Mouse (Mus musculus): Measurements from ENCODE around the gene Ddx4. TPM values are rescaled to one million over a fixed set of nuclear protein-coding genes. Genes with fewer than 3 reads are reported as not detected.

Gene Ddx4
- polyA plus RNA-seq, 1 experiment from 2014 or later, result 1.1 TPM

GRCm38 (mm10) chr13:112666433-112667024 is 14.3 kb upstream of the Ddx4 start:
- H3K36me3 ChIP-seq, result peaks cover 5% of the 10 kb centered on the region
- H3K4me1 ChIP-seq, result peaks cover 18% of the 10 kb centered on the region; the same call in 1 of the 2 replicates
- H3K4me3 ChIP-seq, result no peak overlapping the region
- H3K27me3 ChIP-seq (ENCODE audit: insufficient read depth, poor library complexity, severe bottlenecking), result no peaks in the 10 kb centered on the region
- no peaks in the 10 kb centered on the region for H3K9me3 ChIP-seq
- peak; percentile 61 for DNase-seq (ENCODE audit: low spot score)
- peak overlapping the region; percentile 42; the same call in 1 of the 2 replicates for H3K27ac ChIP-seq
- WGBS, result 77% methylated on average over 10 of the region's 10 CpGs

- WGBS, result 78% methylated on average over 2 of the region's 2 CpGs
- Histone ChIP-seq H3K27me3 (ENCODE audit: insufficient read depth, poor library complexity, severe bottlenecking) (no peaks in the 10 kb centered on the region), H3K9me3 (no peaks in the 10 kb centered on the region), H3K4me3 (no peak overlapping the region), H3K4me1 (peaks cover 17% of the 10 kb centered on the region; the same call in 1 of the 2 replicates), H3K27ac (no peak overlapping the region), H3K36me3 (no peaks in the 10 kb centered on the region)
- DNase-seq (ENCODE audit: low spot score), result no peak
Measured at GRCm38 (mm10) chr13:112661687-112662086, 9.4 kb upstream of the Ddx4 start.

DNA sequence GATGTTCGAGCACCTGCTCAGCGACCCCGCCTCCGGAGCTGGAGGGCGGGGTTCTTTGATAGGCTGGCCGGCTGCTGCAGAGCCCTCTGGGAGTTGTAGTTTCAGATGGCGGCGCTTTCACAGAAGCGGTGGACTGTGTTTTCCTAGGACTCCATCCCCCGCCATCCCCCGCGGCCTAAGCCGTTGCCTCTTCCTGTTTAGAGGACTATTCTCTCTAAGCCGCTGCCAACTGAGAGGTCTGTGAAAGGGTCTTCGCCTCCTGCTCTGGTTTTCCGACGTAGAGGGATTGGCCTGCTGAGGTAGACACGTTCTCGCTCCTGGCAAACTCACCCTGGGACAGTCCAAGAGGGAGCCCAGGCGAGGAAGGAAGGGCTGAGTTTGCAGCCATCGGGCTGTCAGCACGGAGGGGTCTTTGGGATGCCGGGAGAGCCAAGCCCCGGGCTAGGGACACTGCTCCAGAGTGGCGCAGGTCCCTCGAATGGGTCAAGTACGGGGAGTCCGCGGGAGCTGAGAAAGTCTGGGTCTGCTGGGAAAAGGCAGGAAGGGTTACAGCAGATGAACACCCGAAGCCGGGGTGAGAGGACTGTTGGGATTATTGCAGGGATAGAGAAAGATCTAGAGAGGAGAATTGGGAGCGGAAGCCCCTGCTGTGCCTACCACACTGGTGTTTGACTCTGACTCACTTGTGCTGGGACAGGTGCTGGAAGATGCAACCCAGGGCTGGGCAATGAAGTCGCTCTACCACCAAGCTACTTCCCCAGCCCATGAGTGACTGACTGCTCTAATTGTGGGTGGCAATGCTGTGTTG is 8.5 kb upstream of the Ddx4 start, which contains the start of gene Slc38a9:
Gene Slc38a9, plus strand, starts transcription at position 178 of the 808 bp plus-strand sequence.
- peaks cover 14% of the 10 kb centered on the region; the same call in 1 of the 2 replicates for H3K4me1 ChIP-seq
- no peaks in the 10 kb centered on the region for H3K36me3 ChIP-seq
- DNase-seq (ENCODE audit: low spot score), result peak; percentile 97
- no peaks in the 10 kb centered on the region for H3K27me3 ChIP-seq (ENCODE audit: insufficient read depth, poor library complexity, severe bottlenecking)
- under 1% methylated on average over 33 of the region's 33 CpGs for WGBS
- H3K27ac ChIP-seq, result peak within 1 kb of the TSS; percentile 87
- peak within 1 kb of the TSS; percentile 87 for H3K4me3 ChIP-seq
- H3K9me3 ChIP-seq, result no peaks in the 10 kb centered on the region

DNA sequence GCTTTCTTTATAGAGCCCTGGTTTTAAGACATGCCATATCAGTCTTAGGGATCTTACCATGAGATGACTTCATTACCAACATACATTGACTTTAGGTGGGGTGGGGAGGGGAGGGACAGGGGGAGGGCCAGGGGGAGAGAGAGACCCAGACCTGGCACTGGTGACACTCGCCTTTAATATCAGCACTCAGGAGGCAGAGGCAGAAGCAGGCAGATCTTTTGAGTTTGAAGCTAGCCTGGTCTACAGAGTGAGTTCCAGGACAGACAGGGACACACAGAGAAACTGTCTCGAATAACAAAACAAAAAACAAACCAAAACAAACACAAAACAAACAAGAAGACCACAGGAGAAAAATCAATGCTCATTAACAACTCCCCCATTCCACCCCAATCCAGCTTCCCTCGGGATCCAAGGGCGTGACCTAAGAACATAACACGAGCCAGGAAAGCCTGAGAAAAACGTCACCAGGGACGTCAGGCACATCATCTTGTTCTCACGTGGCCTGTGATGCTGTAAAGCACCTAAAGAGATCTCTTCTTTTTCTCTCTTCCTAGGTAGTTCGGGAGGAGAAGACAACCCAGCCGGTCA is 7.8 kb upstream of the Ddx4 start:
- 4% methylated on average over 10 of the region's 10 CpGs for WGBS
- Histone ChIP-seq H3K27ac (peak overlapping the region; percentile 87; the same call in 1 of the 2 replicates), H3K27me3 (ENCODE audit: insufficient read depth, poor library complexity, severe bottlenecking) (no peaks in the 10 kb centered on the region), H3K36me3 (no peaks in the 10 kb centered on the region), H3K4me1 (peaks cover 14% of the 10 kb centered on the region; the same call in 1 of the 2 replicates), H3K9me3 (no peaks in the 10 kb centered on the region), H3K4me3 (peak overlapping the region; percentile 87)
- DNase-seq (ENCODE audit: low spot score), result peak; percentile 65

- H3K9me3 ChIP-seq, result peaks cover 8% of the 10 kb centered on the region
- peaks cover 3% of the 10 kb centered on the region; the same call in 1 of the 2 replicates for H3K4me1 ChIP-seq
- no peak overlapping the region for H3K27ac ChIP-seq
- no peak for DNase-seq (ENCODE audit: low spot score)
- WGBS, result 79% methylated on average over 3 of the region's 3 CpGs
- no peaks in the 10 kb centered on the region for H3K36me3 ChIP-seq
- H3K27me3 ChIP-seq (ENCODE audit: insufficient read depth, poor library complexity, severe bottlenecking), result peaks cover 12% of the 10 kb centered on the region; the same call in 1 of the 2 replicates
- no peak overlapping the region for H3K4me3 ChIP-seq
Measured at GRCm38 (mm10) chr13:112651183-112651582, 1.1 kb downstream of the Ddx4 start.

- no peaks in the 10 kb centered on the region for H3K27me3 ChIP-seq (ENCODE audit: insufficient read depth, poor library complexity, severe bottlenecking)
- no peaks in the 10 kb centered on the region for H3K36me3 ChIP-seq
- no peak overlapping the region for H3K4me3 ChIP-seq
- 85% methylated on average over 1 of the region's 1 CpGs for WGBS
- H3K27ac ChIP-seq, result no peak overlapping the region
- H3K9me3 ChIP-seq, result no peaks in the 10 kb centered on the region
- no peaks in the 10 kb centered on the region for H3K4me1 ChIP-seq
- peak; percentile 38 for DNase-seq (ENCODE audit: low spot score)
Measured at GRCm38 (mm10) chr13:112645529-112646186, 6.6 kb downstream of the Ddx4 start.

- WGBS, result 83% methylated on average over 3 of the region's 3 CpGs
- no peak for DNase-seq (ENCODE audit: low spot score)
- no peaks in the 10 kb centered on the region for H3K9me3 ChIP-seq
- no peaks in the 10 kb centered on the region for H3K4me1 ChIP-seq
- H3K27ac ChIP-seq, result no peak overlapping the region
- no peak overlapping the region for H3K4me3 ChIP-seq
- H3K36me3 ChIP-seq, result no peaks in the 10 kb centered on the region
- H3K27me3 ChIP-seq (ENCODE audit: insufficient read depth, poor library complexity, severe bottlenecking), result no peaks in the 10 kb centered on the region
Measured at GRCm38 (mm10) chr13:112644996-112645395, 7.3 kb downstream of the Ddx4 start.

- Histone ChIP-seq H3K4me3 (no peak overlapping the region), H3K36me3 (no peaks in the 10 kb centered on the region), H3K9me3 (no peaks in the 10 kb centered on the region), H3K27me3 (ENCODE audit: insufficient read depth, poor library complexity, severe bottlenecking) (no peaks in the 10 kb centered on the region), H3K27ac (no peak overlapping the region), H3K4me1 (no peaks in the 10 kb centered on the region)
- no peak for DNase-seq (ENCODE audit: low spot score)
- 86% methylated on average over 3 of the region's 3 CpGs for WGBS
Measured at GRCm38 (mm10) chr13:112642897-112643296, 9.4 kb downstream of the Ddx4 start.

DNA sequence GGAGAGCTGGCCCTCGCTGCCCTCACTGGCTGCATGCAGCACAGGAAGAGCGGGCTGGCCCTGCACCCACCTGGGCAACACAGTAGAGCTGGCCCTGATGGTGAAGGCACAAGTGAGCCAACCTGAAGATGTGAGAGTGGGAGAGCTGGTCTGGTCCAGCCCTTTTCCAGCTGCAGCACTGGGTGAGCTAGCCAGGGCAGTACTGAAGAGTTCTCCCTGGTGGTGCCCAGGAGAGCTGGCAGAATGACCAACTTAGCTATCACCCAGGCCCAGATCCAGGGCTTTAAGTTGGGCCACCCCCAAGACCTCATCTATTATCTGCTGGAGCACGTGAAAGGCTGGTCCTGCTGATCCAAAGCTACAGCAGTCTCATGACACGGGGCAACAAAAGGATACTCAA is 13.2 kb downstream of the Ddx4 start:
- no peak overlapping the region for H3K4me3 ChIP-seq
- no peak overlapping the region for H3K27ac ChIP-seq
- DNase-seq (ENCODE audit: low spot score), result no peak
- no peaks in the 10 kb centered on the region for H3K4me1 ChIP-seq
- no peaks in the 10 kb centered on the region for H3K9me3 ChIP-seq
- H3K36me3 ChIP-seq, result no peaks in the 10 kb centered on the region
- no peaks in the 10 kb centered on the region for H3K27me3 ChIP-seq (ENCODE audit: insufficient read depth, poor library complexity, severe bottlenecking)
- 57% methylated on average over 4 of the region's 4 CpGs for WGBS

DNA sequence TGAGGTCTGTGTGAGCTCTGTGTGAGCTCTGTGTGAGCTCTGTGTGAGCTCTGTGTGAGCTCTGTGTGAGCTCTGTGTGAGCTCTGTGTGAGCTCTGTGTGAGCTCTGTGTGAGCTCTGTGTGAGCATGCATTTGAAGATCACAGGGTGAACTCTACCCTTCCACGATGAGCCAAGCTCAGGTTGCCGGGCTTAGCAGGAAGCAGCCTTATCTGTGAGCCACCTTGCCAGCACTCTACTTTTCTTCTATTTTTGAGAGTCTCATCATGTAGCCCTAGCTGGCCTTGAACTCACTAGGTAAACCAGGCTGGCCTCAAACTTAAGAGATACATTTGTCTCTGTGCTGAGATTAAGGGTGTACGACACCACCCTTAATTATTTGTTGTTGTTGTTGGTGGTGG is 15.8 kb downstream of the Ddx4 start:
- H3K9me3 ChIP-seq, result no peaks in the 10 kb centered on the region
- H3K36me3 ChIP-seq, result no peaks in the 10 kb centered on the region
- H3K4me3 ChIP-seq, result no peak overlapping the region
- 36% methylated on average over 3 of the region's 3 CpGs for WGBS
- no peak for DNase-seq (ENCODE audit: low spot score)
- H3K27me3 ChIP-seq (ENCODE audit: insufficient read depth, poor library complexity, severe bottlenecking), result no peaks in the 10 kb centered on the region
- no peak overlapping the region for H3K27ac ChIP-seq
- H3K4me1 ChIP-seq, result no peaks in the 10 kb centered on the region

GRCm38 (mm10) chr13:112635174-112635837 is 17.0 kb downstream of the Ddx4 start:
- H3K4me3 ChIP-seq, result no peak overlapping the region
- WGBS, result 65% methylated on average over 7 of the region's 7 CpGs
- H3K9me3 ChIP-seq, result no peaks in the 10 kb centered on the region
- H3K27me3 ChIP-seq (ENCODE audit: insufficient read depth, poor library complexity, severe bottlenecking), result no peaks in the 10 kb centered on the region
- H3K36me3 ChIP-seq, result no peaks in the 10 kb centered on the region
- H3K4me1 ChIP-seq, result no peaks in the 10 kb centered on the region
- no peak for DNase-seq (ENCODE audit: low spot score)
- H3K27ac ChIP-seq, result no peak overlapping the region

- Histone ChIP-seq H3K4me1 (no peaks in the 10 kb centered on the region), H3K9me3 (no peaks in the 10 kb centered on the region), H3K27ac (no peak overlapping the region), H3K4me3 (no peak overlapping the region), H3K36me3 (no peaks in the 10 kb centered on the region), H3K27me3 (ENCODE audit: insufficient read depth, poor library complexity, severe bottlenecking) (no peaks in the 10 kb centered on the region)
- no peak for DNase-seq (ENCODE audit: low spot score)
Measured at GRCm38 (mm10) chr13:112625566-112625965, 26.7 kb downstream of the Ddx4 start.

All from heart, embryonic 10.5 days (tissue).